Mouse (Mus musculus) A20 (cell line): ENCODE measurements around the gene Tgtp1.
"Not testable (repeated sequence)": the region's sequence is repeated elsewhere in the genome, so short reads cannot be mapped to it uniquely, and the experiment has no call there.

Experiments used
- DNase-seq: peaks from one replicate; pipeline ENCODE4 v3.0.0-alpha.2; 2011; ENCODE audit warnings: low read depth, low spot score

Gene Tgtp1

DNA sequence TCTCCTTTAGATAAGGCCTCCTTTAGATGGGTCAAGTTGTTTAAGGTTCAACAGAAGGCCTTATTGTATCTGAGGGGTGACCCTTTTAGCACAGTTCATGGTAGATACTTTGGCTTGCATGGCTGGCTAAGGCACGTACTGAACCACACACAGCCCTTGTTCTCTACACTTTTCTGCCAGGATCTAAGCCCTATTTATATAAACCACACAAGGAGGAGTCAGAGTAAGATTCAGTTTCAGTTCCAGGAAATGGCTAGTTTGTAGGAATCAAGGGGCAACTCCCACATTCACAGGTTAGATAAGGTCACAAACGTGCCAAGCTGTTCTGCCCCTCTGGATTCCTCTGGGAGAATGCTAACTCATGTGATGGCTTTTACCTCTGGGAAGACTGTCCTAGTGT lies at the start of gene Tgtp1:
Gene Tgtp1 (minus strand): TSS at position 155 of the 400 bp plus-strand sequence.
- DNase-seq = not testable (repeated sequence)

DNA sequence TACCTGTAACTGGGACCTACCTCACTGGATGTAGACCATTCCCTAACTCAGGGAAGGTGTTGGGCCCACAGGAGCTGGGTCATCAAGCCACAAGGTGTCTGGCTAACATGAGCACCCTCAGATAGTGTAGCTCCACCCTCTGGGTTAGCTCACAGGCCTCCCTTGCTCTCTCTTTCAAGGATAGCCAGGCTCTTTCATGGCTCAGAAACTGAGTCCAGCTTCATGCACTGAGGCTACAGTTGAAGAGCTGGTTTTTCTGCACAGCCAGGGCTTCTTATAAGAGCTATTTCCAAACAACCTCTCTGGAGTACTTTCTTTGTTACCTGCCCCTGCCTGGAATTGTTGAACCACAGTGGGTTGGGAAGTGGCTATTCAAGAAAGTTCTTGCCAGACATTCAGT lies 18.1 kb upstream of the Tgtp1 start:
- not testable (repeated sequence) for DNase-seq

DNA sequence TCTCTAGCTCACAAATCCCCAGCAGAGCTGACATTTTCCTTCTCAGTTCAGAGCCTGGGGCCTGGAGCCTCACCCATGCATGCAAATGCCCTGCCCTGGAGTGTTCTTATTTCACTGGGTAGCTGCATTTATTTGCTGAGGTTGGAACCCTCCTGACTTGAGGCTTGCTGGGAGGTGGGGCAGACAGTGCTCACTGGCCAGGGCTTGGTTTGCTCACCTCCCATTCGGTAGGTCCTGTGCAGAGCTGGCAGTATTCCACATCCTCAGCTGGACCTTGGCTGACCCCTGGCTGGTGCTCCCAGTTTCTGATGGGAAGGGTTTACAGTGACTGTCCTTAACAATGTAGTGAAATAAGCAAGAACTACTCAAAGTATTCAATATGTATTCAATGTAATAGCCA lies 12.8 kb upstream of the Tgtp1 start:
- DNase-seq = not testable (repeated sequence)

DNA sequence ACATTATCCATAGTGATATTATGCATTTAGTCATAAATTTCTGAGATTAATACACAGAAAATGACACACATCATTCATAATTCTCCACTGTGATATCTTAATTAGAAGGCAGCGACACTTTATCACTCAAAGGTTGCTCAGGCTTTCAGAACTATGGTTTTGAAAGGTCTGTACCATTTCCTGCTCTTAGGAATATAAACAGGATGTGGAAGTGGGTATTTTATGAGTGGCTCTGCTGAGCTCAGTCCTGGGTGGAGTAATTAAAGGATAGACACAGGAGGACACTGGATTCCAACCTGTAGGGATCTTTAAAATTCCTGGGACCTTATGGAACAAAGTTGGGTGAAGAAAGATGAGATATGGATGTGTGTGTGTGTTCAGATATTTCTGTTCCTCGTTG lies 12.3 kb upstream of the Tgtp1 start:
- DNase-seq = not testable (repeated sequence)

DNA sequence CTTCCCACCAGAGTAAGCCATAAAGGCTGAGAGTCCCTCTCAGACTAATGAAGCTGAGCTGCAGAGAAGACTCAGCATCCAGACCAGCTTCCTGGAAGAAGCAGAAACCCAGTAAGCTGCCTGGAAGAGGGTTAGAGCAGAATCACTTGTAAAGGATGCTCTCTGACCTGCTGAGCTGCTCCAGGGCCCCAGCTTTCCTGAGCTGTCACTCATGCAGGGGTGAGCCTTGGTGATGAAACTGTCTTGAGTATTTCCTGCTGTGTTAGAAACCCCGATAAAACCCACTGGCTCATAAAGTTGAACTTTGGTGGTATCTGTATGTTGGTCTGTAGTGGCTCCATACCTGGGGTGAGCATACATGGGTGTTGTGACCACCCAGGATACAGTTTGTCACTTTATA lies 6.4 kb upstream of the Tgtp1 start:
- not testable (repeated sequence) for DNase-seq

DNA sequence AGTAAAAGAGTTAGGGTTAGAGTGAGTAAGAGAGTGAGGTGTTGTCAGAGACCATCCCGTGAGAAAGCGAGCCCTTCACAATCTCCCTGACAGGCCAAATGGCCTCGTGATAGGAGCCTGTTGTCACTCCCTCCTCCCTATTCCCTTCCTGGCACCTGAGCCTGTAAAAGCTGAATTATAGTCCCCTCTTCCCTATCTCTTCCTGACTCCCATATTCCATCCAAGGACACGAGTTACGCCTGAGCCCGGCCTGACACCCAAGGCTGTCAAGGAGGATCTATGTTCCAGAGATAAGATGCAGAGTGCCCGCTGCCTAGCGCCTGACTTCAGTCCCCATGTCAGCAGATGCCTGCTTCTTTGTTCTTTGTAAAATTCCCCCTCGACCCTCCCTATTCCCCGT lies 676 bp downstream of the Tgtp1 start:
- DNase-seq = not testable (repeated sequence)

DNA sequence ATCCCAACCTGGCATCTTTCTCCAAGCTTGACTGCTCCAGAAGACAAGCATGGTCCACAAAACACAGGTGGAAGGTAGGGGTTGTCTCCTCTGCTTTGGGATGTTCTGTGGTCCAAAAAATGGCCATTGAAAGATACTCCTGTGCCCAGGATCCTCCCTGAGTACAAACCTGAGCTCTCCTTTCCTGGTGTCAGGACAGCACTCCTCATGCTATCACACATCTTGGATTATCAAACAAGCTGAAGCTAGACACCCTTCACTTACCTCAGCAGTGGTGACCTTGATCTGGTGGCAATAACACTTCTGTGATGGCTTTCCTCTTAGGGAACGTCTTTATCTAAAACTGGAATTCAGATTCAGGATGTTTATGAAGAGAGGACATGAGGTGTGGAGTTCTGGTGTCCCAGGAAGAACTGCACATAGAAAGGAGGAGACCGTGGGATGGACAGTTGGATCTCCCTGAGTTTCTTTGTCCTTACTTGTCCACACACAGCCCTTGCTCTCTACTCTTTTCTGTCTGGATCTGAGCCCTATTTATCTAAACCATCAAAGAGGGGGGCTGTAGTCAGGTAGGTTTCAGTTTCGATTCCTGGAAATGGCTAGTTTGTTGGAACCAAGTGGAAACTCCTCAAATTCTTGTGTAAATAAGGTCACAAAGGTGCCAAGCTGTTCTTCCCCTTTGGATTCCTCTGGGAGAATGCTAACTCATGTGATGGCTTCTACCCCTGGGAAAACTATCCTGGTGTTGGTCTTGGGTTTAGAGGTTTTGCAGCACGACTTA lies 2.0 kb downstream of the Tgtp1 start, which contains the start of gene Gm12185:
Gene Gm12185 (minus strand): TSS at position 487 of the 781 bp plus-strand sequence.
- not testable (repeated sequence) for DNase-seq

DNA sequence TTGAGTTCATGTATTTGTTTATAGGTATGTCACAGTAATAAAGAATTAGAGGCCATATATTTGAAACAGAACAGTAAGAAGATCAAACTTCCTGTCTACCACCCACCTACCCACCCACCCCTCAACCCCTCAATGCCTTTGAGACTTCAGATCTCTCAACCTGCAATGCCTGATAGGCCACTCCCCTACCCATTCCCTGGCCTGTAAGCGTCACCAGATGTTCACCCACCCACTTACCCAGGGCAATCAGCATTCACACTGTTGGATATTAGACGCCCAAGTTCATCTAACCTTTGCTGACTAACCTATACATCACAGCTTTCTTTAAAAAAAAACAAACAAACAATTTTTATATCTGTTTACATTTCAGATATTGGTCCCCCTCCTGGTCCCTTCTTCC lies 4.0 kb downstream of the Tgtp1 start:
- DNase-seq = not testable (repeated sequence)

DNA sequence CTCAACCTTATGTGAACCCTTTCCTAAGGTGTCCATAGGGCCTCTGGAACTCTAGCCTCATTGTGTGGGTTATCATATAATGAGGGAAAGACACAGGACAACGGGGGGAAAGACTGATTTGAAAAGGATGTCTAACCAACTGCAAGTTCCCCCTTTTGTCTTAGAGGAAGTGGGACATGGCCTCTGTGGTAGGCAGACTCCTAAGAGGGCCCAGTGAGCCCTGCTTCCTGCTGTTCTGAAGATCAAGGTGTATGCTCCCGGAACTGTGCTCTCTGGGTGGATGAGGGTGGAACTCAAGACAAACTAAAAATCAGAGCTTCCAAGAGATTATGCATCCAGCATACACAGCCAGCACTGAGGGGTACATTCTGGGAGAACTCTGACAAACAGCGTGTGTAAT lies 5.8 kb downstream of the Tgtp1 start:
- DNase-seq = peak; percentile 17

DNA sequence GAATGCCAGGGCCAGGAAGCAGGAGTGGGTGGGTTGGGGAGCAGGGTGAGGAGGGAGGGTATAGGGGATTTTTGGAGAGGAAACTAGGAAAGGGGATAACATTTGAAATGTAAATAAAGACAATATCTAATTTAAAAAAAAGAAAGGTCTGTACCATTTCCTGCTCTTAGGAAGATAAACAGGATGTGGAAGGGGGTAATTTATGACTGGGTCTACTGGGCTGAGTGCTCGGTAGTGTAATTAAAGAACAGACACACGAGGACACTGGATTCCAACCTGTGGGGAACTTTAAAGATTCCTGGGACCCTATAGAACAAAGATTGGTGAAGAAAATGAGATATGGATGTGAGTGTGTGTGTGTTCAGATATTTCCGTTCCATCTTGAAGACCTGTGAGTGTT lies 11.1 kb downstream of the Tgtp1 start:
- not testable (repeated sequence) for DNase-seq

DNA sequence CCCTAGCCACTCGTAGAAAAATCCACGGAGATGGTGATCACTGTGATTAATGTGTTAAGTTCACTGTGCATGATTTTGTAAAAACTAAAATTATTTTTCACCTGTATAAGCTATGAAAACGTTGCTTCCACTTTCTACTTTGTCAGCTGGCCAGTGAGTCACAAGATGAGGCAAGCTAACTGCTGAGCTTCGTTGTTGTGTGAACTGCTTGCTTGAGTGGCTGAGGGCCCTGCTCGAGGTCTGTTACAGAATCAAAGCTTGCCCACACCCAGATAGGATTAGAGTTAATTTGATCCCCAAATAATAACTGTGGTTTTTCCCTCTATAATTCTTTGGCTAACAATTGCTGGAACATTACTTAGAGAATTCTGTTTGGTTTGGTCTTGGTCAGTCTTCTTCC lies 13.9 kb downstream of the Tgtp1 start:
- DNase-seq = not testable (repeated sequence)

DNA sequence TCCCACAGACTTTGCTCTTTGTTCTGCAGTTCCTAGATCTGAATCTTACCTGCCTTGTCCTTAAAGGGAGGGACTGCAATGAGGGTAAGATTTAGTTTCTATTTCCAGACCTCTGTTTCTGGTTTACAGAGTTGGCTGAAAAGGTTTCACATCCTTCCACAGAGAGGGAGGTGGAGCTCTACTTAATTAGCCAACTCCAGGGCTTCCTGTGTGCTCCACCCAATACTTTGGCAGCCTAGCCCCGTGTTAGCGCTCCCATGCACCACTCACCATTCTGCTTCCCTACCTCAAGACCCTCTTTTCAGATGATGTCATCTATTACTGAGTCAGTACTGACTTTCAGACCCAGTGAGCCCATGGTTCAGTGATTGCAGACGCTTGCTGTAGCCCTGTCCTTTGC lies 14.7 kb downstream of the Tgtp1 start, which contains the start of gene 9930111J21Rik1:
Gene 9930111J21Rik1 (minus strand): TSS at position 148 of the 400 bp plus-strand sequence.
- DNase-seq = not testable (repeated sequence)

DNA sequence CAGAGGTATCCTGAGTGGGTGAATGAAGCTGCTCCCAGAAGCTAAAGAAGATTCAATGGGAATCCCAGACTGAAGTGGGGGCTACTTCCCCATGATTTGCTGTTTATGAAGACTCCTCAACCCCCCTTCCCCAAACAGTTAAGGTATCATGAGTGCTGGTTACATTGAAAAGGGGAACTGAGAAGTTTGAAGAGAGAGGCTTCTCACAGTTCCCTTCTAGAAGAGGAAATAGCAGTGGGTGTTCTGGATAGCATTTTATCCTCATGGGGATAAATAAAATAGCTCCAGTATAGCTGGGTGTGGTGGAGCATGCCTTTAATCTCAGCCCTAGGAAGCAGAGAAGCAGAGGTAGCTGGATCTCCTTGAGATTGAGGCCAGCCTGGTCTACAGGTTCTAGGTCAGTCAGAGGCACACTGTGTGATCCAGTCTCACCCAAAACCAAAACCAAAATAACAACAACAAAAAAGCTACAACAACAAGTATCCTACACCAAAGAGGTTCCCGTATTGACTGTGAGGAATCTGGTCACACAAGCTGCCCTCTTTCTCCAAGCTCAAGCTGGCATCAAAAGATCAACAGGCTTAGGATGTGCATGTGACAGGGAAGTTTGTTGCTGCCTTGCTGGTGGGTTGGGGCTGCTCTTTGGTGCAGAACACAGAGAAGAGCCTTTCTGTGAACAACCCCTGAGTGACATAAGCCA lies 15.6 kb downstream of the Tgtp1 start, which contains the start of gene Olfr56:
Gene Olfr56 (plus strand): TSS at position 650 of the 700 bp plus-strand sequence.
- not testable (repeated sequence) for DNase-seq

DNA sequence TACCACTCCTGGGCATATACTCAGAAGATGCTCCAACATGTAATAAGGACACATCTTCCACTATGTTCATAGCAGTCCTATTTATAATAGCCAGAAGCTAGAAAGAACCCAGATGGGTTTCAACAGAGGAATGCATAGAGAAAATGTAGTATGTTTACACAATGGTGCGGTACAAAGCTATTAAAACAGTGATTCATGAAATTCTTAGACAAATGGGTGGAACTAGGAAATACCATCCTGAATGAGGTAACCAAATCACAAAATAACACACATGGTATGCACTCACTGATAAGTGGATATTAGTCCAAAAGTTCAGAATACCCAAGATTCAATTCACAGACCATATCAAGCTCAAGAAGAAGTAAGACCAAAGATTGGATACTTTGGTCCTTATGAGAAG lies 19.3 kb downstream of the Tgtp1 start:
- not testable (repeated sequence) for DNase-seq

DNA sequence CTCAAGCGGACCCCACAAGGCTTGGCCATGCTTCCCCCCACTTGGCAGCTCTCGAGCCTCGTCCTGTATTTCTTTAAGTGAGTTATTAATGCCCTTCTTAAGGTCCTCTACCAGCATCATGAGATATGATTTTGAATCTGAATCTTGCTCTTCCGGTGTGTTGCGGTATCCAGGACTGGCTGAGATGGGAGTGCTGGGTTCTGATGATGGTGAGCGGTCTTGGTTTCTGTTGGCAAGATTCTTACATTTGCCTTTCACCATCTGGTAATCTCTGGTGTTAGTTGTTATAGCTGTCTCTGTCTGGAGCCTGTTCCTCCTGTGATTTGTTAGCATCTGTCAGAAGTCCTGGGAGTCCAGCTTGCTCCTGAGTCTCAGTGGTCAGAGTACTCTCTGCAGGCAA lies 47.9 kb downstream of the Tgtp1 start, which contains the start of gene Psme2b:
Gene Psme2b (minus strand): TSS at position 101 of the 400 bp plus-strand sequence.
- DNase-seq = not testable (repeated sequence)

DNA sequence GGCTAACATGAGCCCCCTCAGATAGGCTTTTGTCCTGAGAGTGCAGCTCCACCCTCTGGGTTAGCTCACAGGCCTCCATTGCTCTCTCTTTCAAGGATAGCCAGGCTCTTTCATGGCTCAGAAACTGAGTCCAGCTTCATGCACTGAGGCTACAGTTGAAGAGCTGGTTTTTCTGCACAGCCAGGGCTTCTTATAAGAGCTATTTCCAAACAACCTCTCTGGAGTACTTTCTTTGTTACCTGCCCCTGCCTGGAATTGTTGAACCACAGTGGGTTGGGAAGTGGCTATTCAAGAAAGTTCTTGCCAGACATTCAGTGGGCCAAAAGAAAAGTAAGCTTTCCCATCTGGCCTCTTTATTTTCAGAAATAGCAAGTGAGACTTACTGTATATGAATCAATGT lies 54.7 kb downstream of the Tgtp1 start:
- DNase-seq = not testable (repeated sequence)
